Mouse (Mus musculus): ENCODE measurements around the gene Wnk4.
"Not testable (repeated sequence)": the region's sequence is repeated elsewhere in the genome, so short reads cannot be mapped to it uniquely, and the experiment has no call there.

Wnk4 gene

GRCm38 (mm10) chr11:101315082-101315650 is 54.8 kb downstream of the Wnk4 start:
- in situ Hi-C loops (cut with MseI, MboI), result no loop called here

GRCm38 (mm10) chr11:101315665-101316500 is 55.5 kb downstream of the Wnk4 start, which contains the start of gene Psme3:
Psme3 (plus strand) TSS chr11:101316213.
- in situ Hi-C loops (cut with MseI, MboI), result no loop called here

- in situ Hi-C loops (cut with MseI, MboI), result no loop called here
Observed at GRCm38 (mm10) chr11:101316501-101316917, 56.1 kb downstream of the Wnk4 start.

GRCm38 (mm10) chr11:101323609-101324008 is 63.2 kb downstream of the Wnk4 start:
- in situ Hi-C loops (cut with MseI, MboI), result loop anchor here in 1 of 2 experiments (5.0 kb wide), 1 partner anchor 74 kb away; no protein-coding TSS in a partner anchor

- in situ Hi-C loops (cut with MseI, MboI), result loop anchor here in 1 of 2 experiments (5.0 kb wide), 1 partner anchor 73 kb away; no protein-coding TSS in a partner anchor
Observed at GRCm38 (mm10) chr11:101324763-101325162, 64.4 kb downstream of the Wnk4 start, which contains the start of gene Aoc2. Aoc2 (plus strand) TSS chr11:101325063.

DNA sequence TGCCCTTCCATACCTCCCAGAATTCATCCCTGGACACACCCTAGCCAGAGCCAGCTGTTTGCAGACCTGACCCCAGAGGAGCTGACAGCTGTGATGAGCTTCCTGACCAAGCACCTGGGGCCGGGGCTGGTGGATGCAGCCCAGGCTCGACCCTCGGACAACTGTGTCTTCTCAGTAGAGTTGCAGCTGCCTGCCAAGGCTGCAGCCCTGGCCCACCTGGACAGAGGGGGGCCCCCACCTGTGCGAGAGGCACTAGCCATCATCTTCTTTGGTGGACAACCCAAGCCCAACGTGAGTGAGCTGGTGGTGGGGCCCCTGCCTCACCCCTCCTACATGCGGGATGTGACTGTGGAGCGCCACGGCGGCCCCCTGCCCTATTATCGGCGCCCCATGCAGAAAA is 64.8 kb downstream of the Wnk4 start:
- in situ Hi-C loops (cut with MseI, MboI), result not testable (repeated sequence)

GRCm38 (mm10) chr11:101326147-101326546 is 65.8 kb downstream of the Wnk4 start:
- in situ Hi-C loops (cut with MseI, MboI), result no loop called here

Data from mouse trophoblast stem cell (cell line).